ENCODE assay signal across 13 mouse cellular contexts in genomic region chr1:118940269-118940840, GRCm38 (mm10).
A peak's percentile ranks its signal among the peaks of the same experiment; 100 is the strongest.
DNase-seq lines count a peak whose midpoint lies in the region; ATAC-seq lines count a peak whose summit lies in the region.
"Had no signal": no experiment of that assay in that cellular context is flagged by ENCODE, and none has a peak within 500 bp of the region (broad histone marks: within the 10 kb centered on the region; RNA-seq: fewer than 3 reads in every experiment).

No protein-coding gene starts in this region.

- no peaks in the 10 kb centered on the region for H3K36me3 ChIP-seq in forebrain, embryonic 13.5 days (ENCODE audit: poor library complexity, severe bottlenecking)
- no peaks in the 10 kb centered on the region for H3K36me3 ChIP-seq in forebrain, embryonic 11.5 days (ENCODE audit: control insufficient read depth, insufficient read depth, low read length)
- H3K36me3 ChIP-seq in midbrain, embryonic 13.5 days, result no peaks in the 10 kb centered on the region
- no peaks in the 10 kb centered on the region for H3K36me3 ChIP-seq in midbrain, embryonic 15.5 days (replicated peaks)
- H3K36me3 ChIP-seq in embryonic facial prominence, embryonic 10.5 days (replicated peaks), result peaks cover 42% of the 10 kb centered on the region; the same call in 1 of the 2 replicates
- H3K36me3 ChIP-seq in limb, embryonic 15.5 days, result no peaks in the 10 kb centered on the region; the same call in 1 of the 2 replicates
- H3K36me3 ChIP-seq: kidney, embryonic 15.5 days; liver, embryonic 15.5 days; neural tube, embryonic 12.5 days had no signal

- H3K27me3 ChIP-seq in forebrain, embryonic 13.5 days, result no peaks in the 10 kb centered on the region
- H3K27me3 ChIP-seq in forebrain, embryonic 11.5 days (ENCODE audit: control insufficient read depth, insufficient read depth, low read length), result no peaks in the 10 kb centered on the region
- no peaks in the 10 kb centered on the region for H3K27me3 ChIP-seq in midbrain, embryonic 13.5 days
- no peaks in the 10 kb centered on the region for H3K27me3 ChIP-seq in midbrain, embryonic 15.5 days (replicated peaks)
- no peaks in the 10 kb centered on the region for H3K27me3 ChIP-seq in embryonic facial prominence, embryonic 10.5 days (replicated peaks; ENCODE audit: low read depth, poor library complexity, severe bottlenecking)
- H3K27me3 ChIP-seq in limb, embryonic 15.5 days, result no peaks in the 10 kb centered on the region
- H3K27me3 ChIP-seq: kidney, embryonic 15.5 days; liver, embryonic 15.5 days; neural tube, embryonic 12.5 days had no signal

- H3K4me1 ChIP-seq in forebrain, embryonic 13.5 days, result peaks cover 42% of the 10 kb centered on the region
- peaks cover 6% of the 10 kb centered on the region for H3K4me1 ChIP-seq in forebrain, embryonic 11.5 days (replicated peaks; ENCODE audit: control insufficient read depth, insufficient read depth, low read length)
- peaks cover 39% of the 10 kb centered on the region for H3K4me1 ChIP-seq in midbrain, embryonic 13.5 days (replicated peaks)
- 0 out of 2 replicates have a peak, but pooled peaks cover 2% of the 10 kb centered on the region for H3K4me1 ChIP-seq in midbrain, embryonic 15.5 days
- H3K4me1 ChIP-seq in embryonic facial prominence, embryonic 10.5 days, result peaks cover 75% of the 10 kb centered on the region
- peaks cover 63% of the 10 kb centered on the region for H3K4me1 ChIP-seq in limb, embryonic 15.5 days
- H3K4me1 ChIP-seq: liver, embryonic 15.5 days had no signal

- no peak overlapping the region for H3K9ac ChIP-seq in forebrain, embryonic 13.5 days
- no peak overlapping the region for H3K9ac ChIP-seq in forebrain, embryonic 11.5 days (ENCODE audit: low read length)
- no peak overlapping the region for H3K9ac ChIP-seq in midbrain, embryonic 13.5 days (replicated peaks)
- no peak overlapping the region for H3K9ac ChIP-seq in midbrain, embryonic 15.5 days
- no peak overlapping the region for H3K9ac ChIP-seq in limb, embryonic 15.5 days
- H3K9ac ChIP-seq: kidney, embryonic 15.5 days; liver, embryonic 15.5 days; neural tube, embryonic 12.5 days had no signal

- peak overlapping the region; percentile 57; the same call in 1 of the 2 replicates for H3K27ac ChIP-seq in forebrain, embryonic 13.5 days
- H3K27ac ChIP-seq in forebrain, embryonic 11.5 days (ENCODE audit: low read depth, low read length), result no peak overlapping the region
- peak overlapping the region; percentile 4 for H3K27ac ChIP-seq in midbrain, embryonic 13.5 days
- no peak overlapping the region for H3K27ac ChIP-seq in midbrain, embryonic 15.5 days
- peak overlapping the region; percentile 36 for H3K27ac ChIP-seq in embryonic facial prominence, embryonic 10.5 days (replicated peaks)
- H3K27ac ChIP-seq in limb, embryonic 15.5 days, result peak overlapping the region; percentile 47; the same call in 1 of the 2 replicates
- H3K27ac ChIP-seq: kidney, embryonic 15.5 days; liver, embryonic 15.5 days; macrophage; neural tube, embryonic 12.5 days had no signal

- H3K4me3 ChIP-seq in forebrain, embryonic 13.5 days, result no peak overlapping the region
- no peak overlapping the region for H3K4me3 ChIP-seq in forebrain, embryonic 11.5 days (ENCODE audit: low read depth, low read length)
- no peak overlapping the region for H3K4me3 ChIP-seq in midbrain, embryonic 13.5 days (replicated peaks)
- no peak overlapping the region for H3K4me3 ChIP-seq in midbrain, embryonic 15.5 days
- no peak overlapping the region for H3K4me3 ChIP-seq in embryonic facial prominence, embryonic 10.5 days
- no peak overlapping the region for H3K4me3 ChIP-seq in limb, embryonic 15.5 days
- H3K4me3 ChIP-seq: kidney, embryonic 15.5 days; liver, embryonic 15.5 days; neural tube, embryonic 12.5 days had no signal

- DNase-seq in forebrain, embryonic 11.5 days (ENCODE audit: low spot score), result no peak
- peak; percentile 24 for DNase-seq in embryonic facial prominence, embryonic 10.5 days (ENCODE audit: low spot score)
- DNase-seq in lung, adult 18-20 months, result no peak
- DNase-seq: cerebellum, adult 8-10 months had no signal

- H3K4me2 ChIP-seq in forebrain, embryonic 13.5 days, result no peak overlapping the region
- H3K4me2 ChIP-seq in forebrain, embryonic 11.5 days (ENCODE audit: low read depth, low read length, severe bottlenecking), result no peak overlapping the region
- no peak overlapping the region for H3K4me2 ChIP-seq in midbrain, embryonic 13.5 days (replicated peaks)
- H3K4me2 ChIP-seq in midbrain, embryonic 15.5 days, result no peak overlapping the region
- no peak overlapping the region for H3K4me2 ChIP-seq in limb, embryonic 15.5 days
- H3K4me2 ChIP-seq: kidney, embryonic 15.5 days; liver, embryonic 15.5 days; neural tube, embryonic 12.5 days had no signal

- ATAC-seq in forebrain, embryonic 13.5 days, result peak; percentile 50; the same call in 1 of the 2 replicates
- ATAC-seq in forebrain, embryonic 11.5 days (replicated peaks; ENCODE audit: low FRiP score), result no peak; the same call in 1 of the 2 replicates
- ATAC-seq in midbrain, embryonic 13.5 days, result no peak
- ATAC-seq in midbrain, embryonic 15.5 days (replicated peaks), result no peak
- no peak for ATAC-seq in limb, embryonic 15.5 days (ENCODE audit: insufficient number of reproducible peaks, low FRiP score, low TSS enrichment, low read depth)
- ATAC-seq in erythroblast, adult 5-6 weeks (replicated peaks; ENCODE audit: low FRiP score, poor library complexity, severe bottlenecking), result no peak

- no peaks in the 10 kb centered on the region for H3K9me3 ChIP-seq in forebrain, embryonic 13.5 days (replicated peaks)
- no peaks in the 10 kb centered on the region for H3K9me3 ChIP-seq in forebrain, embryonic 11.5 days (ENCODE audit: control insufficient read depth, low read length)
- no peaks in the 10 kb centered on the region for H3K9me3 ChIP-seq in midbrain, embryonic 13.5 days
- no peaks in the 10 kb centered on the region for H3K9me3 ChIP-seq in midbrain, embryonic 15.5 days
- H3K9me3 ChIP-seq in embryonic facial prominence, embryonic 10.5 days, result no peaks in the 10 kb centered on the region
- no peaks in the 10 kb centered on the region for H3K9me3 ChIP-seq in limb, embryonic 15.5 days
- H3K9me3 ChIP-seq: kidney, embryonic 15.5 days; liver, embryonic 15.5 days; neural tube, embryonic 12.5 days had no signal

- WGBS in forebrain, embryonic 13.5 days, result 30% methylated on average over 5 of the region's 5 CpGs
- WGBS in forebrain, embryonic 11.5 days, result 38% methylated on average over 5 of the region's 5 CpGs
- 32% methylated on average over 5 of the region's 5 CpGs for WGBS in midbrain, embryonic 13.5 days
- 32% methylated on average over 5 of the region's 5 CpGs for WGBS in midbrain, embryonic 15.5 days
- WGBS in embryonic facial prominence, embryonic 10.5 days, result 28% methylated on average over 5 of the region's 5 CpGs
- WGBS in limb, embryonic 15.5 days, result 18% methylated on average over 5 of the region's 5 CpGs

Comparison
In these comparisons a context has a peak if more than half of its experiments do, and no peak if none do; other contexts are left out.
1. H3K27ac ChIP-seq: peak in forebrain, embryonic 13.5 days (single experiment), midbrain, embryonic 13.5 days (single experiment), embryonic facial prominence, embryonic 10.5 days (single experiment) and limb, embryonic 15.5 days (single experiment); none in forebrain, embryonic 11.5 days (single experiment) and midbrain, embryonic 15.5 days (single experiment).